Mouse (Mus musculus): ENCODE data around the gene Cabp4.

GRCm38 (mm10) chr19:4162646-4163542 is 19.1 kb upstream of the Cabp4 start, which contains the start of gene Rps6kb2:
- no peak for TF ChIP-seq CTCF (IDR thresholded peaks at IDR 0.05; ENCODE audit: low read depth)
- TF ChIP-seq EP300 (IDR thresholded peaks at IDR 0.05; ENCODE audit: low read depth), result no peak
